Mouse (Mus musculus): ENCODE data around the gene Spsb1.

- TF ChIP-seq EP300 (IDR thresholded peaks at IDR 0.05) (peak; percentile 81), CTCF (IDR thresholded peaks at IDR 0.05) (no peak)
These were observed 65.9 kb downstream of the Spsb1 start for GRCm38 (mm10) chr4:149888736-149889470.

Measured in lung, postnatal 0 days (tissue).